Mouse (Mus musculus) heart, postnatal 0 days (tissue): ENCODE data around the gene Grb10. TPM values are rescaled to one million over a fixed set of nuclear protein-coding genes. Genes with fewer than 3 reads are reported as not detected.
A peak's percentile ranks its signal among the peaks of the same experiment; 100 is the strongest.

ENCODE experiments used
- ATAC-seq: fragments of 200-750 bp; cut with Nextera tagmentation; 2 replicates; pipeline ENCODE4 v1.8.0; 2017; ENCODE audit warnings: low read depth, moderate number of reproducible peaks, moderate library complexity; ENCODE audit not compliant: insufficient read depth
- DNase-seq: peaks from one replicate; pipeline ENCODE4 v3.0.0-alpha.2; 2016; ENCODE audit warnings: low spot score
- H3K27ac ChIP-seq: fragments of 300-500 bp; sonication (generic); 2 replicates; pipeline ENCODE4 v1.5.1; 2014; ENCODE audit warnings: low read depth, mild to moderate bottlenecking
- H3K27me3 ChIP-seq: fragments of 300-500 bp; sonication (generic); 2 replicates; pipeline ENCODE4 v1.6.1; 2014; ENCODE audit warnings: low read length, mixed read lengths; ENCODE audit not compliant: control insufficient read depth, insufficient read depth
- H3K36me3 ChIP-seq: fragments of 300-500 bp; sonication (generic); replicated peaks from 2 replicates; pipeline ENCODE4 v1.6.1; 2014; ENCODE audit warnings: low read length, mixed read lengths; ENCODE audit not compliant: control insufficient read depth, insufficient read depth
- H3K4me1 ChIP-seq: fragments of 300-500 bp; sonication (generic); 2 replicates; pipeline ENCODE4 v1.6.1; 2014; ENCODE audit warnings: antibody characterized with exemption; ENCODE audit not compliant: control insufficient read depth, insufficient read depth
- H3K4me2 ChIP-seq: fragments of 300-500 bp; sonication (generic); 2 replicates; pipeline ENCODE4 v1.6.1; 2014; ENCODE audit warnings: low read depth, mild to moderate bottlenecking, low read length, moderate library complexity
- H3K4me3 ChIP-seq: fragments of 300-500 bp; sonication (generic); 2 replicates; pipeline ENCODE4 v1.5.1; 2014; ENCODE audit warnings: low read depth, low read length
- H3K9ac ChIP-seq: fragments of 300-500 bp; sonication (generic); replicated peaks from 2 replicates; pipeline ENCODE4 v1.6.1; 2014; ENCODE audit warnings: low read depth, low read length, mixed read lengths
- H3K9me3 ChIP-seq: fragments of 300-500 bp; sonication (generic); replicated peaks from 2 replicates; pipeline ENCODE4 v1.6.1; 2016; ENCODE audit warnings: low read length; ENCODE audit not compliant: control insufficient read depth
- CTCF ChIP-seq: IDR thresholded peaks from 2 replicates; pipeline ENCODE4 v1.5.1; 2016; ENCODE audit warnings: antibody characterized with exemption, control low read depth, low read depth
- EP300 ChIP-seq: IDR thresholded peaks from 2 replicates; pipeline ENCODE4 v1.6.1; 2016; ENCODE audit warnings: antibody characterized with exemption, low read depth
- WGBS: fragments of 180-500 bp; shearing (Covaris S2); extraction: QIAGEN DNeasy Blood & Tissue Kit; methylation state at CpG from one replicate; pipeline ENCODE4 v1.1.7; 2014; 5-methylcytosine and 5-hydroxymethylcytosine counted together
- polyA plus RNA-seq: library from polyadenylated mRNA; unstranded; fragments of >200 nt; fragmentation: Nextera tagmentation; extraction: Ambion mirVana; gene quantifications from 2 replicates; pipeline ENCODE4 v1.2.1, GENCODE M21; 2015
- total RNA-seq: library from RNA; depleted of rRNA; stranded (reverse); fragments of >200 nt; gene quantifications from 2 replicates; pipeline ENCODE4 v1.2.3, GENCODE M21; 2014; ENCODE audit warnings: low replicate concordance

Grb10 gene
- total and polyA plus RNA-seq, 2 experiments from 2014 or later = 200 to 687 TPM

GRCm38 (mm10) chr11:11932102-11932789 lies 106.2 kb downstream of the Grb10 start:
- 49% methylated on average over 11 of the region's 11 CpGs for WGBS
- H3K4me3 ChIP-seq = no peak overlapping the region
- no peak overlapping the region for H3K9ac ChIP-seq
- H3K36me3 ChIP-seq = peaks cover 65% of the 10 kb centered on the region
- H3K27ac ChIP-seq = peak overlapping the region; percentile 49
- no peaks in the 10 kb centered on the region for H3K27me3 ChIP-seq
- peak; percentile 31 for ATAC-seq
- no peak for DNase-seq
- no peak overlapping the region for H3K4me2 ChIP-seq
- H3K4me1 ChIP-seq = 0 out of 2 replicates have a peak, but pooled peaks cover 3% of the 10 kb centered on the region
- TF ChIP-seq EP300 (no peak), CTCF (no peak)
- H3K9me3 ChIP-seq = no peaks in the 10 kb centered on the region

- Histone ChIP-seq H3K27me3 (no peaks in the 10 kb centered on the region), H3K36me3 (peaks cover 60% of the 10 kb centered on the region), H3K27ac (peak overlapping the region; percentile 49), H3K4me2 (no peak overlapping the region), H3K9me3 (no peaks in the 10 kb centered on the region), H3K9ac (no peak overlapping the region), H3K4me1 (0 out of 2 replicates have a peak, but pooled peaks cover 3% of the 10 kb centered on the region), H3K4me3 (no peak overlapping the region)
- no peak for DNase-seq
- WGBS = 48% methylated on average over 5 of the region's 5 CpGs
- no peak for ATAC-seq
- TF ChIP-seq EP300 = no peak
- no peak for TF ChIP-seq CTCF
Observed at GRCm38 (mm10) chr11:11931688-11932087, 106.8 kb downstream of the Grb10 start.

- no peak overlapping the region for H3K4me2 ChIP-seq
- WGBS = 90% methylated on average over 11 of the region's 11 CpGs
- H3K9me3 ChIP-seq = no peaks in the 10 kb centered on the region
- TF ChIP-seq CTCF (no peak), EP300 (no peak)
- H3K9ac ChIP-seq = no peak overlapping the region
- no peak for ATAC-seq
- peaks cover 49% of the 10 kb centered on the region for H3K36me3 ChIP-seq
- H3K4me3 ChIP-seq = no peak overlapping the region
- DNase-seq = no peak
- H3K27ac ChIP-seq = 0 out of 2 replicates have a peak overlapping the region, but pooled peaks have one; percentile 3
- H3K27me3 ChIP-seq = no peaks in the 10 kb centered on the region
- H3K4me1 ChIP-seq = no peaks in the 10 kb centered on the region
Observed at GRCm38 (mm10) chr11:11930527-11930926, 108.0 kb downstream of the Grb10 start.

- Histone ChIP-seq H3K4me1 (no peaks in the 10 kb centered on the region), H3K36me3 (peaks cover 34% of the 10 kb centered on the region), H3K27me3 (no peaks in the 10 kb centered on the region), H3K27ac (peak overlapping the region; percentile 44), H3K9ac (no peak overlapping the region), H3K4me3 (no peak overlapping the region), H3K9me3 (no peaks in the 10 kb centered on the region), H3K4me2 (no peak overlapping the region)
- TF ChIP-seq CTCF = no peak
- no peak for TF ChIP-seq EP300
- DNase-seq (no peak), ATAC-seq (no peak)
- WGBS = 72% methylated on average over 3 of the region's 3 CpGs
Observed at GRCm38 (mm10) chr11:11929059-11929458, 109.4 kb downstream of the Grb10 start.

- Histone ChIP-seq H3K4me1 (no peaks in the 10 kb centered on the region), H3K4me2 (no peak overlapping the region), H3K27ac (peak overlapping the region; percentile 44), H3K9ac (no peak overlapping the region), H3K9me3 (no peaks in the 10 kb centered on the region), H3K36me3 (peaks cover 29% of the 10 kb centered on the region), H3K27me3 (no peaks in the 10 kb centered on the region), H3K4me3 (no peak overlapping the region)
- 87% methylated on average over 2 of the region's 2 CpGs for WGBS
- DNase-seq (no peak), ATAC-seq (no peak)
- TF ChIP-seq CTCF (no peak), EP300 (no peak)
Observed at GRCm38 (mm10) chr11:11928586-11928985, 109.9 kb downstream of the Grb10 start.

- no peaks in the 10 kb centered on the region for H3K9me3 ChIP-seq
- H3K4me3 ChIP-seq = no peak overlapping the region
- no peak overlapping the region for H3K27ac ChIP-seq
- ATAC-seq (no peak), DNase-seq (no peak)
- no peak overlapping the region for H3K4me2 ChIP-seq
- no peaks in the 10 kb centered on the region for H3K4me1 ChIP-seq
- no peak overlapping the region for H3K9ac ChIP-seq
- 71% methylated on average over 3 of the region's 3 CpGs for WGBS
- TF ChIP-seq EP300 = no peak
- TF ChIP-seq CTCF = no peak
- H3K27me3 ChIP-seq = no peaks in the 10 kb centered on the region
- H3K36me3 ChIP-seq = no peaks in the 10 kb centered on the region
Observed at GRCm38 (mm10) chr11:11923900-11924299, 114.6 kb downstream of the Grb10 start.
